Mouse (Mus musculus) heart, embryonic 11.5 days (tissue): ENCODE results near the gene Lamb3. TPM values are rescaled to one million over a fixed set of nuclear protein-coding genes. Genes with fewer than 3 reads are reported as not detected.

Experiments
- ATAC-seq: fragments of 200-750 bp; cut with Nextera tagmentation; replicated peaks from 2 replicates; pipeline ENCODE4 v1.8.0; 2017; ENCODE audit warnings: moderate library complexity; ENCODE audit not compliant: insufficient number of reproducible peaks, low FRiP score, low TSS enrichment
- H3K27ac ChIP-seq: fragments of 300-500 bp; sonication (generic); 2 replicates; pipeline ENCODE4 v1.5.1; 2014; ENCODE audit warnings: mild to moderate bottlenecking, low read depth, low read length
- H3K27me3 ChIP-seq: fragments of 300-500 bp; sonication (generic); 2 replicates; pipeline ENCODE4 v1.6.1; 2014; ENCODE audit warnings: mild to moderate bottlenecking, low read length, mixed read lengths; ENCODE audit not compliant: control insufficient read depth, insufficient read depth
- H3K36me3 ChIP-seq: fragments of 300-500 bp; sonication (generic); 2 replicates; pipeline ENCODE4 v1.6.1; 2014; ENCODE audit warnings: mild to moderate bottlenecking, low read length, moderate library complexity, mixed read lengths; ENCODE audit not compliant: control insufficient read depth, insufficient read depth
- H3K4me1 ChIP-seq: fragments of 300-500 bp; sonication (generic); 2 replicates; pipeline ENCODE4 v1.6.1; 2014; ENCODE audit warnings: low read length; ENCODE audit not compliant: control insufficient read depth, insufficient read depth
- H3K4me2 ChIP-seq: fragments of 300-500 bp; sonication (generic); 2 replicates; pipeline ENCODE4 v1.6.1; 2014; ENCODE audit warnings: mild to moderate bottlenecking, moderate library complexity
- H3K4me3 ChIP-seq: fragments of 300-500 bp; sonication (generic); 2 replicates; pipeline ENCODE4 v1.5.1; 2014; ENCODE audit warnings: low read depth, low read length
- H3K9ac ChIP-seq: fragments of 300-500 bp; sonication (generic); 2 replicates; pipeline ENCODE4 v1.6.1; 2014; ENCODE audit warnings: mild to moderate bottlenecking, low read depth, low read length, moderate library complexity
- H3K9me3 ChIP-seq: fragments of 300-500 bp; sonication (generic); replicated peaks from 2 replicates; pipeline ENCODE4 v1.6.1; 2016; ENCODE audit warnings: low read length; ENCODE audit not compliant: control insufficient read depth
- WGBS: fragments of 180-500 bp; shearing (Covaris S2); extraction: QIAGEN DNeasy Blood & Tissue Kit; methylation state at CpG from one replicate; pipeline ENCODE4 v1.1.7; 2014; ENCODE audit not compliant: insufficient replicate concordance; 5-methylcytosine and 5-hydroxymethylcytosine counted together
- polyA plus RNA-seq: library from polyadenylated mRNA; unstranded; fragments of >200 nt; fragmentation: Nextera tagmentation; extraction: Ambion mirVana; gene quantifications from 2 replicates; pipeline ENCODE4 v1.2.1, GENCODE M21; 2014

Lamb3 gene
- polyA plus RNA-seq, 1 experiment from 2014 or later = 0.64 TPM

DNA sequence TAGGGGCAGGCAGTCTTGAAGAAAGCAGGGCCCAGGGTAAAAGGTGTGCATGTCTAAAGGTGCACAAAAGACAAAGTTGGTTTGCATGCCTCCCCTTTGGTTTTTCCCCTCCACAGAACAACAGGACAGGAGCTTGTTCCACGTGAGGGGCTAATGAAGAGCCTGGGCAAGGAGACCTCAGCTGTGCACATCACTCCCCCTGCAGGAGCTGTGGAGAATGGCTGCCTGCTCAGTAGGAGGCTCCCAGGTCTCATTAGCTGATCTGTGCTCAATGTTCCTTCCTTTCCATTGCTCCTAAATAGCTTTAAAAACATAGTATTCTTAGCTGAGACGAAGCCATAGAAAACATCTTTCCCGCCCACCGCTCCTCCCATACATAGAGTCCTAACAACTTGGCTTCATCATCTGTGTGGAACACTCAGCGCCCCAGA, 156.3 kb downstream of the Lamb3 start:
- H3K9me3 ChIP-seq = no peaks in the 10 kb centered on the region
- 53% methylated on average over 5 of the region's 5 CpGs for WGBS
- H3K36me3 ChIP-seq = no peaks in the 10 kb centered on the region
- no peak overlapping the region for H3K27ac ChIP-seq
- H3K4me1 ChIP-seq = peaks cover 16% of the 10 kb centered on the region
- no peak overlapping the region for H3K4me3 ChIP-seq
- no peak overlapping the region for H3K9ac ChIP-seq
- H3K27me3 ChIP-seq = no peaks in the 10 kb centered on the region
- no peak overlapping the region for H3K4me2 ChIP-seq
- ATAC-seq = no peak

DNA sequence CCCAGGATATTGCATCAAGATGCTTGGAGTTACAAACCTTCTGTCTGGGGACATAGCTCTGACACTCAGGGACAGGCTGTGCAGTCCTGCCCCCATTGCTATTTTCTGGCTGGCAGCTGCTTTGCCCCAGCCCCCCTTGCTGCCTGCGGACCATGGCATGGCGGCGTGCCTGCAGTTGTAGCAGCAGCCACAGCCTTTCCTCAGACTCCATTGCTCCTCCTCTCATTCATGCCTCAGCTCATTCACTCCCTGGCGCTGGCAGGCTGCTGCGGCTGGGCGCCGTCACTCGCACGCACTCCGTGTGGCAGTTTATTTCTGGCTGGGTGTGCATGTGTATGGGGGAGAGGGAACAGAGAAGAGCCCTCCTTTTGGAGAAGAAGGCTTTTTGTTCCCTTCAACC, 160.6 kb downstream of the Lamb3 start:
- no peaks in the 10 kb centered on the region for H3K27me3 ChIP-seq
- H3K27ac ChIP-seq = peak overlapping the region; percentile 37
- ATAC-seq = no peak
- H3K4me3 ChIP-seq = no peak overlapping the region
- H3K4me1 ChIP-seq = peaks cover 23% of the 10 kb centered on the region
- H3K36me3 ChIP-seq = no peaks in the 10 kb centered on the region
- 35% methylated on average over 10 of the region's 10 CpGs for WGBS
- H3K9ac ChIP-seq = peak overlapping the region; percentile 31
- H3K4me2 ChIP-seq = peak overlapping the region; percentile 40
- H3K9me3 ChIP-seq = no peaks in the 10 kb centered on the region

DNA sequence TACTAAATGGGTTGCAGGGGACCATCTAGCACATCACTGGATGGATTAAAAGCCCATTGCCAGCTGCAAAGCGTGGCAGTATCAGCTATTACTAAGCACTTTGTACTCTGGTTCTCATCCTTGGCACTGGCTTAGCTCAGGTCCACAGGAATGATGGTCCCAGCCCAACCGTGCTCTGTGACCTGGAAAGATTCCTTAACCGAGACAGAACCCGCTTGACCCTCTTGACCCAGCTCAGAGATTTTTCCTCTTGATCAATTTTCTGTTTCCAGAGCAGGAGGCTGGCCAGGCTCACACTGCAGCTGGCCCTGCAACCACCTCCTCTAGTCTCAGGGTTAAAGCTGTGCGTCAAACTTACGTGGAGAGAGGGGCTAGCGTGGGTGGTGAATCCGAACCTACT, 161.6 kb downstream of the Lamb3 start:
- 40% methylated on average over 8 of the region's 8 CpGs for WGBS
- no peak overlapping the region for H3K27ac ChIP-seq

DNA sequence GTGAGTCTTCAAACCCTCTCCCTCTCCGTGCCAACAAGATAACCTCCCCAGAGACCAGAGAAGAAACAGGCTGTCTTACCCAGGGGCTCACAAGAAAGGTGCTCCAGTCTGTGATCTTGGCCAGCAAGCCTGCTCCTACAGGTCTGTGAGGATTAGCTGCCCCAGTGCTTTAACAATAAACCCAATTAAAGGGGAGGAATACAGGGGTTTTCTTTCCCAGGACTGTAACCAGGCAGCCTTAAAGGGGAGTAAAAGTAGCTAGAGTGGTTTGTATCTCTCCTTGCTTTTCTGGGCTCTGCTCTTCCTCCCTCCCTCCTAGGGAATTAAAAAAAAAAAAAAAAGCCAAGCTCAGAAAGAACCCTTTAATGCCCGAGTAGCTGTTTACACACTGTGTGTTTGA, 162.6 kb downstream of the Lamb3 start, which contains the start of gene Camk1g:
Gene Camk1g (minus strand): TSS at position 203 of the 400 bp plus-strand sequence.
- 0 out of 2 replicates have a peak within 1 kb of the TSS, but pooled peaks have one; percentile 29 for H3K27ac ChIP-seq
- 0% methylated on average over 2 of the region's 2 CpGs for WGBS
- peak within 1 kb of the TSS; percentile 48 for H3K4me3 ChIP-seq
- peaks cover 23% of the 10 kb centered on the region for H3K4me1 ChIP-seq
- no peaks in the 10 kb centered on the region for H3K9me3 ChIP-seq
- ATAC-seq = peak; percentile 65
- H3K27me3 ChIP-seq = no peaks in the 10 kb centered on the region
- no peaks in the 10 kb centered on the region for H3K36me3 ChIP-seq
- peak within 1 kb of the TSS; percentile 60 for H3K9ac ChIP-seq
- peak within 1 kb of the TSS; percentile 72 for H3K4me2 ChIP-seq

More for the DNA sequence above, 161.6 kb downstream of the Lamb3 start:
- Histone ChIP-seq H3K4me3 (peak overlapping the region; percentile 48), H3K9ac (peak overlapping the region; percentile 46), H3K9me3 (no peaks in the 10 kb centered on the region), H3K36me3 (no peaks in the 10 kb centered on the region), H3K4me1 (peaks cover 23% of the 10 kb centered on the region), H3K4me2 (peak overlapping the region; percentile 72), H3K27me3 (no peaks in the 10 kb centered on the region)
- ATAC-seq = no peak

DNA sequence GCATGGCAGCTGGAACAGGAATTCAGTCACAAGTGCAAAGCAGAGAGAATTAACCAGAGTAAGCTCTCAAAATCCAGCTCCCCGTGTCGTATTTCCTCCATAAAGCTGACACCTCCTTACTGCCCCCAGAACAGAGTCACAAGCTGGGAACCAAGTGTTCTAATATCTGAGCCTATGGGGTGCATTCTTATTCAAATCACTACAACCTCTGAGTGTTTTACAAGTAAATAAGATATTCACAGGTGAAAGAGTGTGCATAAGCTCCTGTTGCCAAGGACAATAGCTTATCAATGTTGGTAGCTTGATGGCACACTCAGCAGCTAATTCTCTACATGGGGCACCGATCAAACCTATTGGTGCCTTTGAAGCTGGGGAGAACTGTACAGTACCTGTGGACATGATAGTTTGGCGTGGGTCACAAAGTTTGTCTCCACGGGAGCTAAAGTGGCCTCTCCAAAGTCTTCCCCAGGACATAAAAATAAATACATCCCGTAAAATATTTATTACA, 166.5 kb downstream of the Lamb3 start:
- Histone ChIP-seq H3K4me1 (peaks cover 20% of the 10 kb centered on the region), H3K27me3 (no peaks in the 10 kb centered on the region), H3K4me2 (no peak overlapping the region), H3K27ac (no peak overlapping the region), H3K4me3 (no peak overlapping the region), H3K36me3 (no peaks in the 10 kb centered on the region), H3K9ac (no peak overlapping the region), H3K9me3 (no peaks in the 10 kb centered on the region)
- ATAC-seq = no peak
- 82% methylated on average over 6 of the region's 6 CpGs for WGBS

DNA sequence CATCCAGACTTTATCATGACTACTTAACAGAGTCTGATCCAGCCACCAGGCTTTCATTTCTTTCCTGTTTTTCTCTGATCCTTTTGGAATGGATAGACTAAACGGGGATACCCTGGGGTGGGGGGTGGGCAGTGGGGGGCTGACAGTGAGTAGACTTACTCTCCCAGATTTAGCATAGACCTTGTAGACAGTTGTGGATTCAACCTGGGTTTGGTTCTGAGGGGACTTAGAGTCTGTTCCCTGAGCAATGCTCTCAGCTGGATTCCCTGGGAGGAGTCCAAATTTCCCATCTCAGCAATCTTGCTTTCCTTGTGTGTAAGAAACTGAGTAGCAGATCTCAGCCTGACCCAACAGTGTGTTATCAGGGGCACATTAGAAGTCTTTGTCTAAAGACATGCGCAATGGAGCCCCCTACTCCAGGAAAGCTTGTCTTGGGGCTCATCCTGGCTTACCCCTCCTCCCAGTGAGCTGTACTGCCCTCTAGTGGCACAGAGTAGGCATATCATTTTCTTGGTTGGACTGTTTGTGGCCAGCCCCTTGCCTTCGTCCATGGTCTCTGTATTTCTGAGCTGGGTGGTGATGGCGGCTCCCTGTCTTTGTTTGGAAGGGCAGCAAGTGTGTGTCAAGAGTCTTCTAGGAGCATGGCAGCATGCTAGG, 169.1 kb downstream of the Lamb3 start:
- Histone ChIP-seq H3K27me3 (no peaks in the 10 kb centered on the region), H3K9ac (no peak overlapping the region), H3K4me1 (peaks cover 10% of the 10 kb centered on the region), H3K4me3 (no peak overlapping the region), H3K4me2 (no peak overlapping the region), H3K9me3 (no peaks in the 10 kb centered on the region), H3K27ac (no peak overlapping the region), H3K36me3 (no peaks in the 10 kb centered on the region)
- WGBS = 28% methylated on average over 4 of the region's 4 CpGs
- ATAC-seq = no peak

DNA sequence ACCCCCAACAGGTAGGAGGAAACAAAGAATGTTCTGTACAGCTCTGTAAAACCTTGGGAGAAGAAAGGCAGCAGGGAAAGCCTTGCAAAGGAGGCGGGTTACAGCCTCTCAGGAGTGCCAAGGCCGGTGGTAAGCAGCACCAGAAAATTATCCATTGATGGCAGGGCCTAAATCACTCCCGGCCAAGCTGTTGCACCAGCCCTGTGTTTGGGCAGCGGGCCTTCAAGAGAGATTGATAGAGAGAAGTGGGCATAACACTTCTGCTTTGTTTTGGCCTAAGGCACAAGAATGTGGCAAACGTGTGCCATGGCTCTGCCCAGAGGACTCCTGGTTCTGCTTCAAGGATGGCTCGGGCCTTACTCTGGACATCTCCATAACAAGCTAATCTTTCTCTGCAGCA, 172.1 kb downstream of the Lamb3 start:
- 70% methylated on average over 6 of the region's 6 CpGs for WGBS
- no peaks in the 10 kb centered on the region for H3K36me3 ChIP-seq
- no peak for ATAC-seq
- no peak overlapping the region for H3K4me2 ChIP-seq
- no peak overlapping the region for H3K9ac ChIP-seq
- H3K9me3 ChIP-seq = no peaks in the 10 kb centered on the region
- H3K4me1 ChIP-seq = peaks cover 17% of the 10 kb centered on the region
- no peak overlapping the region for H3K27ac ChIP-seq
- no peaks in the 10 kb centered on the region for H3K27me3 ChIP-seq
- no peak overlapping the region for H3K4me3 ChIP-seq

DNA sequence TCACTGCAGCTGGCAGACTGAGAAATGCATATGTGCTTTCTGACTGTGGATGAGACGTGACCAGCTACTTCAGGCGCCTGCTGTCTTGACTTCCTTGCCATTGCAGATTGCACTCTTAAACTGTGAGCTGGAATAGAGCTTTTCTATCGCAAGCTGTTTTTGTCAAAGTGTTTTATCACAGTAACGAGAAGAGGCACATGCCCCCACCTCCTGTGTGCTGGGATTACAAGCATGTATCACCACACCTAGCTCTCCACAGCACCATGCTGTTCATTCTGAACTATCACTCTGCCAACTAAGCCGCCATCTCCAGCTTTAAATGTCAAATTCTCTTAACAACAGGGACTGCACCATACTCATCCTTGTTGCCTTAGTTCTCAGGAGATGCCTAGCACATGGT, 173.4 kb downstream of the Lamb3 start:
- Histone ChIP-seq H3K9ac (no peak overlapping the region), H3K27me3 (no peaks in the 10 kb centered on the region), H3K9me3 (no peaks in the 10 kb centered on the region), H3K27ac (no peak overlapping the region), H3K4me3 (no peak overlapping the region), H3K4me1 (peaks cover 17% of the 10 kb centered on the region), H3K36me3 (no peaks in the 10 kb centered on the region), H3K4me2 (no peak overlapping the region)
- 77% methylated on average over 5 of the region's 5 CpGs for WGBS
- ATAC-seq = no peak
